Mouse (Mus musculus): Measurements from ENCODE around the gene Zfp738.

- TF ChIP-seq CTCF (IDR thresholded peaks at IDR 0.05; ENCODE audit: low read depth, low read length) (no peak), GATA1 (IDR thresholded peaks at IDR 0.05; ENCODE audit: borderline replicate concordance, low read length) (no peak), TAL1 (conservative IDR thresholded peaks at IDR 0.05; ENCODE audit: low read depth, low read length) (no peak), GATA2 (IDR thresholded peaks at IDR 0.05; ENCODE audit: borderline replicate concordance, low read depth, low read length) (no peak)
Measured at GRCm38 (mm10) chr13:67674902-67675301, 12.0 kb downstream of the Zfp738 start.
